Mouse (Mus musculus) midbrain, embryonic 10.5 days (tissue): ENCODE data around the gene Ncbp3. TPM values are rescaled to one million over a fixed set of nuclear protein-coding genes. Genes with fewer than 3 reads are reported as not detected.
A peak's percentile ranks its signal among the peaks of the same experiment; 100 is the strongest.

Experiments
- DNase-seq: peaks from one replicate; pipeline ENCODE4 v3.0.0-alpha.2; 2017; ENCODE audit warnings: low spot score
- H3K27ac ChIP-seq: fragments of 300-500 bp; sonication (generic); replicated peaks from 2 replicates; pipeline ENCODE4 v1.5.1; 2016; ENCODE audit warnings: mild to moderate bottlenecking
- H3K27me3 ChIP-seq: fragments of 300-500 bp; sonication (generic); 2 replicates; pipeline ENCODE4 v1.6.1; 2016; ENCODE audit warnings: low read depth, mild to moderate bottlenecking; ENCODE audit not compliant: poor library complexity, severe bottlenecking
- H3K36me3 ChIP-seq: fragments of 300-500 bp; sonication (generic); 2 replicates; pipeline ENCODE4 v1.6.1; 2016; ENCODE audit warnings: mild to moderate bottlenecking, moderate library complexity
- H3K4me1 ChIP-seq: fragments of 300-500 bp; sonication (generic); 2 replicates; pipeline ENCODE4 v1.6.1; 2016
- H3K4me3 ChIP-seq: fragments of 300-500 bp; sonication (generic); 2 replicates; pipeline ENCODE4 v1.5.1; 2016; ENCODE audit warnings: mild to moderate bottlenecking, moderate library complexity
- H3K9me3 ChIP-seq: fragments of 300-500 bp; sonication (generic); replicated peaks from 2 replicates; pipeline ENCODE4 v1.6.1; 2016; ENCODE audit warnings: mild to moderate bottlenecking
- WGBS: fragments of 180-500 bp; shearing (Covaris S2); methylation state at CpG from one replicate; pipeline ENCODE4 v1.1.7; 2016; 5-methylcytosine and 5-hydroxymethylcytosine counted together
- polyA plus RNA-seq: library from polyadenylated mRNA; unstranded; fragments of >200 nt; fragmentation: Nextera tagmentation; extraction: Ambion mirVana; gene quantifications from 2 replicates; pipeline ENCODE4 v1.2.1, GENCODE M21; 2016

Ncbp3 gene
- 11.7 and 12.2 TPM in 2 replicates for polyA plus RNA-seq

- Histone ChIP-seq H3K4me3 (peak within 1 kb of the TSS; percentile 69), H3K4me1 (peaks cover 15% of the 10 kb centered on the region), H3K27me3 (no peaks in the 10 kb centered on the region), H3K27ac (peak within 1 kb of the TSS; percentile 96), H3K36me3 (peaks cover 28% of the 10 kb centered on the region), H3K9me3 (no peaks in the 10 kb centered on the region)
- peak; percentile 95 for DNase-seq
- under 1% methylated on average over 39 of the region's 39 CpGs for WGBS
These were observed at the start of gene Ncbp3 for GRCm38 (mm10) chr11:73047542-73047996. Gene Ncbp3, plus strand, starts transcription at chr11:73047783.

DNA sequence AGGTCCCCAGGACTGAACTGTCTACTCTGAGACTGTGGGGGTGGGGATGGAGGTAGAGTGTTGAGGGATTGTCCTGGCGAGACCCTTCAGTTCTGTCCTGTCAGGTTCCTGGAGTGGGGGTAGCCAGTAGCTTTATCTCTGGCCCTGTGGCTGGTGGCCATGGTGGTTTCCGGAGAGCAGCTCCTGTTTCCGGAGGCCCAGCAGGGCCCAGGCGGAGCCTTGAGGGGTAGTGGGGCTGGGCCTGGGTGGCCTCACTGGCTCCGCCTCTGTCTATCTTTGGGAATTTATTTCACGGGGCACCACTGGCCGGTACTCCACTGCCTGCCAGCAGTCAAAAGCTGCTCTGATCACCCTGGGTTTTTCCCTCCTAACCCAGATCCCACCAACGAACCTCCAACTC lies 48.8 kb upstream of the Ncbp3 start, which contains the start of gene P2rx1:
Gene P2rx1, plus strand, starts transcription at position 333 of the 400 bp plus-strand sequence.
- Histone ChIP-seq H3K36me3 (no peaks in the 10 kb centered on the region), H3K4me3 (no peak within 1 kb of the TSS), H3K27me3 (0 out of 2 replicates have a peak, but pooled peaks cover 5% of the 10 kb centered on the region), H3K4me1 (peaks cover 14% of the 10 kb centered on the region), H3K9me3 (no peaks in the 10 kb centered on the region), H3K27ac (0 out of 2 replicates have a peak within 1 kb of the TSS, but pooled peaks have one; percentile 6)
- 69% methylated on average over 8 of the region's 8 CpGs for WGBS
- DNase-seq, result no peak

DNA sequence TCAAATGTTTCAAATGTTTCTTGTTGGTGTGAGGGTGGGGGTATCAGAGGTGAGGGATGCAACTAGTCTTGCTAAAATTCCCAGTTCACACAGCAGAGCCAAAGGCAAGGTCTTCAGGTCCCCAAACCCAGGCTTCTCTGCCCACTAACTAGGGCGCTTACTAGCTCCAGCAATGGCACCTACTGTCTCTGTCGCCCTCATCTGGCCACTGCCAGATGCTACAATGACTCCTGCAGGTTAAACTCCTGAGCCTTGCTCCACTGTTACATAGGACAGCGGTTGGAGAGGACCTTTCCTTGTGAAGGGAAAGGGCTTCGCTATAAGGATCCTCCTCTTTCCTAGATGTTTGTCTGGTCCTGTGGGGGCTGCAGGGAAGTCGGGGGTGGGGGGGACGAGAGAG lies 46.6 kb upstream of the Ncbp3 start:
- H3K4me1 ChIP-seq, result peaks cover 14% of the 10 kb centered on the region
- 17% methylated on average over 6 of the region's 6 CpGs for WGBS
- H3K9me3 ChIP-seq, result no peaks in the 10 kb centered on the region
- peak; percentile 56 for DNase-seq
- H3K27me3 ChIP-seq, result 0 out of 2 replicates have a peak, but pooled peaks cover 5% of the 10 kb centered on the region
- no peak overlapping the region for H3K27ac ChIP-seq
- no peaks in the 10 kb centered on the region for H3K36me3 ChIP-seq
- H3K4me3 ChIP-seq, result no peak overlapping the region

DNA sequence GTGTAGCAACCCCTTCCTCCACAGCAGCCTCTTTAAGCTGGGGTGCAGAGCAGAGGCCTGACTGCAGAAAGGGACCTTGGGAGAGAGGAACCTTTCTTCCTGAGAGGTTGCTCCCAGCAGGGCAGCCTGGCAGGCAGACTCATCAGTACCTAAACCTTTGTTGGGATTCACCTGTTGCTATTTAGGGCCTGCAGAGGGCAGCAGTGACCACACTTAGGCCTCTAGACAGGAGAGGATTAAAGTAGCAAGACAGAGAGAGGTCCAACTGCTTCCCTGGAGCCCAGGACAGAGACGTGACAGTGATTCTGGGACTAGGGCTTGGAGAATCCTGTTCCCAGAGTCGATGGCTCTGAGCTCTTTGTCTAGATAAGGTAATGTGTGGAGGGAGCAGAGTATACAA lies 41.2 kb upstream of the Ncbp3 start:
- WGBS, result 10% methylated on average over 2 of the region's 2 CpGs
- no peak overlapping the region; the same call in 1 of the 2 replicates for H3K27ac ChIP-seq
- DNase-seq, result peak; percentile 61
- no peaks in the 10 kb centered on the region for H3K9me3 ChIP-seq
- 0 out of 2 replicates have a peak, but pooled peaks cover 4% of the 10 kb centered on the region for H3K4me1 ChIP-seq
- peaks cover 26% of the 10 kb centered on the region for H3K27me3 ChIP-seq
- H3K4me3 ChIP-seq, result no peak overlapping the region
- no peaks in the 10 kb centered on the region for H3K36me3 ChIP-seq

- H3K27me3 ChIP-seq, result peaks cover 24% of the 10 kb centered on the region
- 86% methylated on average over 3 of the region's 3 CpGs for WGBS
- H3K9me3 ChIP-seq, result no peaks in the 10 kb centered on the region
- H3K4me3 ChIP-seq, result no peak overlapping the region
- 0 out of 2 replicates have a peak, but pooled peaks cover 4% of the 10 kb centered on the region for H3K4me1 ChIP-seq
- H3K27ac ChIP-seq, result no peak overlapping the region
- no peak for DNase-seq
- H3K36me3 ChIP-seq, result no peaks in the 10 kb centered on the region
These were observed 40.5 kb upstream of the Ncbp3 start for GRCm38 (mm10) chr11:73007113-73007512.

DNA sequence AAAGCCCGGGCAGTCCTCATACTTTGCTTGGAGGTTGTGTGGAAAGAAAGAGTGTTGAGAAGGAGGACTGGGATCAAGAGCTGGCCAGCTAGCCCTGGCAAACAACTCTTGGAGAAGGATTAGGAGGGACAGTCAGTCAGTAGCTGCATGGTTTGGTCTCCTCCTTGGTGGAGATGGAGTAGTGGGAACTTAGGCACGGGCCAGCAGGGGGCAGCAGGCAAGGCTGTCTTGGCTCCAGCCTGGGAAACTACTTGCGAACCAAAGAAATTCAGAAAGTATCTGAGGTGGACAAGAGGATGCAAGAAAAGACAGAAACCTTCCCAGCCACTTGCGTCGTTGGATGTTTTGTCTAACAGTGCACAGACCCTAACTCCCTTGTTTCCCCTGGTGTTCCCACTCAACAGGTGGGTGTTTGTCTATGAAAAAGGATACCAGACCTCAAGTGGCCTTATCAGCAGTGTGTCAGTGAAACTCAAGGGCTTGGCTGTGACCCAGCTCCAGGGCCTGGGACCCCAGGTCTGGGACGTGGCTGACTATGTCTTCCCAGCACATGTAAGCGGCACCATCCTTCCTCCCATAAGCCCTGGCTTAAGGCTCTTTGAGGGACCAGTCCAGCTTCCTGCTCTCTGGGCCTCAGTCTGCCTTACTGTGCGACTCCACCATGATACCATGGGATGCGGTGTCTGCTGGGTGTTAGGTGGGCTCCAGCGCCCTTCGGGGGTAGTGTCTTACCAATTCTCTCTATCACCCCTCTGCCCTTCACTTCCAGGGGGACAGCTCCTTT lies 39.7 kb upstream of the Ncbp3 start:
- Histone ChIP-seq H3K36me3 (no peaks in the 10 kb centered on the region), H3K4me1 (0 out of 2 replicates have a peak, but pooled peaks cover 4% of the 10 kb centered on the region), H3K27me3 (peaks cover 24% of the 10 kb centered on the region), H3K4me3 (no peak overlapping the region), H3K9me3 (no peaks in the 10 kb centered on the region), H3K27ac (no peak overlapping the region)
- peak; percentile 48 for DNase-seq
- WGBS, result 69% methylated on average over 11 of the region's 11 CpGs

DNA sequence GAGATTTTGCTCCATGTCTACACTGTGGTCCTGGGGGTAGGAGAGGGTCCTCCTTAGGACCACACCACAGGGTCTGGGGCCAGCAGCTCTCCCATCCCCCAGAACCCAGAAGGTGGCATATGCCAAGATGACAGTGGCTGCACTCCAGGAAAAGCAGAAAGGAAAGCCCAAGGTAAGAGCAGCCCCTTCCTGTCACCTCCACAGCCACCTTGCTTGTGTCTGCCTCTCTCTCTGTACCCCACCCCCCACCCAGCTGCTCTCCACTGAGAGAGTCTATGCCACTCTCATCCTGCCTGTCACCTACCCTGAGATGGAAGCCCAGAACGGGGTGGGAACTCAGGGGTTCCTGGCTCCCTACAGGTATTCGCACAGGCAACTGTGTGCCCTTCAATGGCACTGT lies 38.8 kb upstream of the Ncbp3 start:
- whole genome bisulfite sequencing, result 74% methylated on average over 2 of the region's 2 CpGs

DNA sequence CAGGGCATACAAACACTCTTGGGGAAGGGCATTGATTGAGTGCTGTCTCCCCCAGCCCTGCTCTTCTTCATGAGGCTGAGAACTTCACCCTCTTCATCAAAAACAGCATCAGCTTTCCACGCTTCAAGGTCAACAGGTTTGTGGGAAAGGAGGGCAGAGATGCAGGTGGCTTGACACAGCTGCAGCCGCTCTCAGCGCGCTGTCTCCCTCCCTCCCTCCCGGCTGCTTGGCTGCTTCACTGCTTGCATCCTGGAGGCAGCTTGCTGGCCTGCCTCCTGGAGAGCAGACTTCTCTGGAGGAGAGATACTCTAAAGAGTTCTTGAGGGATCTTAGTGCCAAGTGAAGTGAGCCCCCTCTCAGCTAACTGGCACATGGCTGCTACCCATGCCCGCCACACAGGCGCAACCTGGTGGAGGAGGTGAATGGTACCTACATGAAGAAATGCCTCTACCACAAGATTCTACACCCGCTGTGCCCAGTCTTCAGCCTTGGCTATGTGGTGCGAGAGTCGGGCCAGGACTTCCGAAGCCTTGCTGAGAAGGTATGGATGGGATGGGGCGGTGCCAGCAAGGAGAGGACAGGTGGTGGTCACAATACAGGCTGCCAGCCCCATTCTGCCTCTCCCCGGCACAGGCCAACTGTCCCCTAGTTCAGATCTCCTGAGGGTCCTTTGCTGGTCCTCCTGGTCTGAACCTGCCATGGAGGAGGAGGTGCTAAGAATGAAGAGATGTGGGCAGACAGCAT lies 37.9 kb upstream of the Ncbp3 start:
- DNase-seq, result no peak
- WGBS, result 54% methylated on average over 13 of the region's 13 CpGs

More for the DNA sequence above, 38.8 kb upstream of the Ncbp3 start:
- Histone ChIP-seq H3K9me3 (no peaks in the 10 kb centered on the region), H3K4me3 (no peak overlapping the region), H3K27me3 (peaks cover 24% of the 10 kb centered on the region), H3K4me1 (0 out of 2 replicates have a peak, but pooled peaks cover 4% of the 10 kb centered on the region), H3K36me3 (no peaks in the 10 kb centered on the region), H3K27ac (no peak overlapping the region)
- DNase-seq, result no peak

DNA sequence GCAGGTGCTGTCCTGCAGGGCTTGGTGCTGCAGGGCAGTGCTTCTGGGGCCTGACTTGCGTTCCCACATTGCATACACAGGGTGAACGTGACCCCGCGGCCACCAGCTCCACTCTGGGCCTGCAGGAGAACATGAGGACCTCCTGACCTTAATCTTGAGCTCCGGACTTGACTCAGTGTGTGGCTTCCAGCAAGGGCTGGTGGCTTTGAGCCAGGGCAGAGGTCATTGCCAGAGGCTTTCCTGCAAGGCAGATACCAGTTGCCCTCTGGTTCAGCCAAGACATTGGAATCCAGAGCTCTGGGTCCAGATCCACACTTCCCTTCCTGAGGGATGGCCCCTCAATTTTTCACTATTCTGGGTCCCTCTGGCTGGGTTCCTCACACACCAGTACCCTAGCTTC lies 33.6 kb upstream of the Ncbp3 start:
- no peak overlapping the region for H3K4me3 ChIP-seq
- WGBS, result 71% methylated on average over 5 of the region's 5 CpGs
- peaks cover 47% of the 10 kb centered on the region for H3K27me3 ChIP-seq

More for the DNA sequence above, 37.9 kb upstream of the Ncbp3 start:
- Histone ChIP-seq H3K27ac (no peak overlapping the region), H3K9me3 (no peaks in the 10 kb centered on the region), H3K36me3 (no peaks in the 10 kb centered on the region), H3K4me1 (0 out of 2 replicates have a peak, but pooled peaks cover 4% of the 10 kb centered on the region), H3K27me3 (peaks cover 24% of the 10 kb centered on the region), H3K4me3 (no peak overlapping the region)

GRCm38 (mm10) chr11:73014831-73015344 lies 32.7 kb upstream of the Ncbp3 start:
- Histone ChIP-seq H3K4me1 (peaks cover 17% of the 10 kb centered on the region), H3K36me3 (no peaks in the 10 kb centered on the region), H3K27ac (no peak overlapping the region; the same call in 1 of the 2 replicates), H3K9me3 (no peaks in the 10 kb centered on the region), H3K27me3 (peaks cover 47% of the 10 kb centered on the region), H3K4me3 (no peak overlapping the region)
- no peak for DNase-seq
- 84% methylated on average over 4 of the region's 4 CpGs for WGBS

More for the DNA sequence above, 33.6 kb upstream of the Ncbp3 start:
- no peaks in the 10 kb centered on the region for H3K36me3 ChIP-seq
- no peaks in the 10 kb centered on the region for H3K9me3 ChIP-seq
- no peak for DNase-seq
- peaks cover 8% of the 10 kb centered on the region for H3K4me1 ChIP-seq
- no peak overlapping the region for H3K27ac ChIP-seq

DNA sequence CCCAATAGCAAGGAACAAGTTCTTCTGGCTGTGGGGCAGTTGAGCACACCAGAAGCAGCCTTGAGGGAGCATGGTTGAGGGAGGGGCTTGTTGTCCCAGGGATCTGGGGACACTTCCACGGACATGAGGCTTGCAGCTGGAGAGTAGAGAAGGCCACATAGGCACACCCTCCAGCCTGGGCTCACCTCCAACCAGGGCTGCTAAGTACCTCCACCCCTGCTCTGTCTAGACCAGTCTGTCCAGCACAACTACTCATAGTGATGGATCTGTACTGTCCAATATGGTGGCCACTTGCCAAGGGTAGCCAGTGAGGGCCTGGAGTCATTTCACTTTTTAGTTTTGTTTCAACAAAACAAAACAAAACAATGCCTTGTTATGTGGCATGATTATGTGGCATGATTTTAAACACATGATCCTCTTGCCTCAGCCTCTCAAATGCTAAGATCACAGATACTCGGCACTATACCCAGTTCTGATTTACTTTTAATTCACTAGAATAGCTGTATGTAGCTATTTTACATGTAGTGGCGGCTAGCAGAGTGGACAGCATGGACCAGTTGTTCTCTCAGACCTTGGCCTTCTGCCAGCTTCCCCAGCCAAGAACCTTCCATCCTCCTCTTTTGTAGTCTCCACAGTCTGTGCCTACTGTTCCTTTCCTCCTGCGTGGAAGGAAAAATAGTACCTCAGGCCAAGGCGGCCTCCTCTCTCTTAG lies 32.0 kb upstream of the Ncbp3 start:
- no peaks in the 10 kb centered on the region for H3K9me3 ChIP-seq
- no peak overlapping the region for H3K4me3 ChIP-seq
- no peak overlapping the region for H3K27ac ChIP-seq
- no peaks in the 10 kb centered on the region for H3K36me3 ChIP-seq
- H3K4me1 ChIP-seq, result peaks cover 20% of the 10 kb centered on the region
- 85% methylated on average over 5 of the region's 5 CpGs for WGBS
- peaks cover 49% of the 10 kb centered on the region for H3K27me3 ChIP-seq
- no peak for DNase-seq

DNA sequence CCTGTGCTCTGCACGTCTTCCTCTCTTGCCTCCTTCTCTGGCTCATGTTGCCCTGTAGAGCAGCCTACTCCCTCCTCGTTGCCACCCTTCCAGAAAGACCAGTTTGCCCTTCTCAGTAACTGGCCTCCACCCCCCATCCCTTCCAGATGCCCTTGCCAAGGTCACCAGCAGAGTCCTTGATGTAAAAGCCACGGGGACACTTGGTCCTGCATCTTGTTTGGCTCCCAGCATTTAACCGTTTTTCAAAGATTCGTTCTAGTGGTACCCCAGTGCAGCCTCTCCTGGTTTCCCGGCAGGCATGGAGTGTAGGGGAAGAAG lies 31.5 kb upstream of the Ncbp3 start:
- 71% methylated on average over 6 of the region's 6 CpGs for WGBS
- no peak overlapping the region for H3K4me3 ChIP-seq
- no peaks in the 10 kb centered on the region for H3K36me3 ChIP-seq
- peaks cover 54% of the 10 kb centered on the region for H3K27me3 ChIP-seq
- peaks cover 20% of the 10 kb centered on the region for H3K4me1 ChIP-seq
- H3K9me3 ChIP-seq, result no peaks in the 10 kb centered on the region
- DNase-seq, result no peak
- no peak overlapping the region for H3K27ac ChIP-seq
